Mouse (Mus musculus): ENCODE measurements at regions not wholly inside any gene's neighbourhood (a gene's known extent, or its start where the extent isn't known, plus 50 kb on each side); places are given as distances from the start of the nearest gene placed in this dataset.

GRCm38 (mm10) chr4:153632056-153632455 lies 149.4 kb upstream of the Ajap1 start:
- TF ChIP-seq CTCF (IDR thresholded peaks at IDR 0.05; ENCODE audit: low read depth) (no peak), EP300 (optimal IDR thresholded peaks at IDR 0.05) (no peak)
